18 mouse cellular contexts compared by ENCODE assay signal in the genomic region with DNA sequence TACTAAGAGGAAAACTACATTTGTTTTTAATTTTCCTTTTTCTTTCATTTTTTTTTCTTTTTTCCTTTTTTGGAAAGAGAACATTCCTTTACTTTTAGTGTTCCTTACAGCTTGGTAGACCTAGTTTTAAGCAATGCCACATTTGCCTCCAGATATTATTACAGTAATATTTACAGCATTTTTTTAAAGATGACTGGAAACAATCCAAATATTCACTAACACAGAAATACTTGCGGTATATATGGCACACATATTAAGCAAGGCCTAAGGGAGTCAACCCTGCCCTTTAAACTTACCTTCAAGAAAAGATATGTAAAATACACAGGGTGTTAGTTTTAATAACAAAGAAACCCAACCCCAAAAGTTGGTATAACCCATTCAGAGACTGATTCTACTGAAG.
"Had no signal": no experiment of that assay in that cellular context is flagged by ENCODE, and none has a peak within 500 bp of the region (broad histone marks: within the 10 kb centered on the region; RNA-seq: fewer than 3 reads in every experiment).

No protein-coding gene starts in this region.

- H3K4me3 ChIP-seq: midbrain, embryonic 10.5 days; midbrain, embryonic 13.5 days; myocyte; neural tube, embryonic 13.5 days; neural tube, embryonic 15.5 days; stomach, embryonic 15.5 days had no signal

- H3K4me1 ChIP-seq: midbrain, embryonic 10.5 days; midbrain, embryonic 13.5 days; neural tube, embryonic 13.5 days; neural tube, embryonic 15.5 days; stomach, embryonic 15.5 days had no signal

- H3K9me3 ChIP-seq: midbrain, embryonic 10.5 days; midbrain, embryonic 13.5 days; neural tube, embryonic 13.5 days; neural tube, embryonic 15.5 days; stomach, embryonic 15.5 days had no signal

- H3K9ac ChIP-seq: lung, embryonic 14.5 days; midbrain, embryonic 13.5 days; neural tube, embryonic 13.5 days; neural tube, embryonic 15.5 days; stomach, embryonic 15.5 days had no signal

- H3K36me3 ChIP-seq: midbrain, embryonic 10.5 days; midbrain, embryonic 13.5 days; neural tube, embryonic 13.5 days; neural tube, embryonic 15.5 days; stomach, embryonic 15.5 days had no signal

- ATAC-seq: midbrain, embryonic 13.5 days; midbrain, embryonic 16.5 days had no signal

- DNase-seq: lung, adult 18-20 months; lung, embryonic 14.5 days; lung, postnatal 10 days; lung, postnatal 4 days; retina, postnatal 1 day; right cerebral cortex, adult 18-20 months; right cerebral cortex, postnatal 25 days; thymus, adult 2 months; thymus, postnatal 25 days; thymus, postnatal 4 days had no signal

- H3K4me2 ChIP-seq: lung, embryonic 14.5 days; midbrain, embryonic 13.5 days; neural tube, embryonic 13.5 days; neural tube, embryonic 15.5 days; stomach, embryonic 15.5 days had no signal

- H3K27ac ChIP-seq: midbrain, embryonic 10.5 days; midbrain, embryonic 13.5 days; neural tube, embryonic 13.5 days; neural tube, embryonic 15.5 days; stomach, embryonic 15.5 days; stomach, postnatal 0 days had no signal

- H3K27me3 ChIP-seq: midbrain, embryonic 13.5 days; neural tube, embryonic 13.5 days; neural tube, embryonic 15.5 days; stomach, embryonic 15.5 days had no signal
